Comparison of ENCODE assay signal across 30 mouse cellular contexts in the genomic region with DNA sequence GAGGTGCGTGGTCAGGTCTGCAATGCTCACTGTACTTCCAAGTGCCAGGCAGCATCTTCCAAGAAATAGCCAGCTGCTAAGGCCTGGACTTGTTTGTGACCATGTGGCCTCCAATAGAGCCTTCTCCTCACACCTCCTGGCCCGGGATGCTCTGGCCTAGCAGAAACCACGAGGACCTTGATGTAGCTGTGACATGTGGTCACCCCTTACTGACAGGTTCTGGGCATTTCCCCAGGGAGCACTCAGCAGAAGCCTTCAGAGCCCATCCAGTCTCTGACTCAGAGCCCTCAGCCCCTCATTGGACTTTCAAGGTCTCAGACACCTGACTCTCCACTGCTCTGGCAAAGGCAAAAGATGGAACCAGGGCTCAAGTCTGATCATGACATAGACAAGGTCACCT. TPM values are rescaled to one million over a fixed set of nuclear protein-coding genes. Genes with fewer than 3 reads are reported as not detected.
DNase-seq lines count a peak whose midpoint lies in the region; ATAC-seq and TF ChIP-seq lines count a peak whose summit lies in the region.
"Had no signal": no experiment of that assay in that cellular context is flagged by ENCODE, and none has a peak within 500 bp of the region (broad histone marks: within the 10 kb centered on the region; RNA-seq: fewer than 3 reads in every experiment).

No protein-coding gene starts in this region.

- peak; percentile 63 for DNase-seq in adrenal gland, adult 2 months
- DNase-seq in adrenal gland, postnatal 4 days (ENCODE audit: low spot score in 2 of 2): no peak
- DNase-seq in left cerebral cortex, adult 2 months (ENCODE audit: extremely low spot score in 1 of 2, low spot score in 2 of 2): no peak
- DNase-seq in left cerebral cortex, postnatal 10 days (ENCODE audit: extremely low spot score in 1 of 2, low spot score in 2 of 2): no peak
- peak; percentile 44 for DNase-seq in 3T3-L1 (ENCODE audit: low read depth, low spot score)
- DNase-seq in adrenal gland, postnatal 36 days: peak; percentile 56 to 62
- no peak for DNase-seq in hindbrain, postnatal 0 days (ENCODE audit: low spot score)
- DNase-seq: cerebellum, adult 8-10 months; gastrocnemius, postnatal 14 days; kidney, adult 11 months; kidney, postnatal 25 days; lung, embryonic 14.5 days; lung, postnatal 14 days; spleen, adult 18-20 months; thymus, adult 18-20 months; thymus, postnatal 25 days had no signal

- H3K4me3 ChIP-seq in left cerebral cortex, adult 2 months: no peak overlapping the region
- no peak overlapping the region for H3K4me3 ChIP-seq in hindbrain, postnatal 0 days (ENCODE audit: low read length)
- H3K4me3 ChIP-seq: forebrain, embryonic 13.5 days; heart, adult 2 months; heart, embryonic 12.5 days; kidney, embryonic 15.5 days; limb, embryonic 10.5 days; limb, embryonic 15.5 days; neural tube, embryonic 12.5 days had no signal

- no peaks in the 10 kb centered on the region for H3K4me1 ChIP-seq in hindbrain, postnatal 0 days (ENCODE audit: insufficient read depth, low read length)
- H3K4me1 ChIP-seq: kidney, embryonic 15.5 days; limb, embryonic 15.5 days had no signal

- H3K27ac ChIP-seq in left cerebral cortex, adult 2 months: peak overlapping the region; percentile 11; the same call in 1 of the 2 replicates
- H3K27ac ChIP-seq in hindbrain, postnatal 0 days: no peak overlapping the region
- H3K27ac ChIP-seq: forebrain, embryonic 13.5 days; heart, adult 2 months; hindbrain, embryonic 14.5 days; kidney, embryonic 15.5 days; limb, embryonic 10.5 days; limb, embryonic 15.5 days; neural tube, embryonic 12.5 days; stomach, postnatal 0 days had no signal

- peaks cover 6% of the 10 kb centered on the region; the same call in 1 of the 2 replicates for H3K36me3 ChIP-seq in hindbrain, postnatal 0 days (ENCODE audit: insufficient read depth, low read length)

- no peak for TF ChIP-seq CTCF in left cerebral cortex, adult 2 months (IDR thresholded peaks at IDR 0.05)
- TF ChIP-seq CTCF in hindbrain, postnatal 0 days (IDR thresholded peaks at IDR 0.05; ENCODE audit: low read depth): no peak

- 86% methylated on average over 3 of the region's 3 CpGs for WGBS in hindbrain, postnatal 0 days

- H3K9me3 ChIP-seq in hindbrain, postnatal 0 days (ENCODE audit: low read length): no peaks in the 10 kb centered on the region
- H3K9me3 ChIP-seq: forebrain, embryonic 13.5 days; heart, embryonic 12.5 days; kidney, embryonic 15.5 days; limb, embryonic 10.5 days; limb, embryonic 15.5 days; neural tube, embryonic 12.5 days had no signal

- H3K27me3 ChIP-seq in hindbrain, postnatal 0 days (ENCODE audit: insufficient read depth, low read length): no peaks in the 10 kb centered on the region
- H3K27me3 ChIP-seq: forebrain, embryonic 13.5 days; heart, embryonic 12.5 days; kidney, embryonic 15.5 days; limb, embryonic 15.5 days; neural tube, embryonic 12.5 days had no signal

- no peak overlapping the region for H3K4me2 ChIP-seq in hindbrain, postnatal 0 days (ENCODE audit: low read depth, low read length)
- H3K4me2 ChIP-seq: forebrain, embryonic 13.5 days; heart, embryonic 12.5 days; hindbrain, embryonic 14.5 days; kidney, embryonic 15.5 days; limb, embryonic 15.5 days; lung, embryonic 14.5 days; neural tube, embryonic 12.5 days had no signal

- no peak overlapping the region for H3K9ac ChIP-seq in hindbrain, postnatal 0 days (replicated peaks; ENCODE audit: low read length)
- H3K9ac ChIP-seq: forebrain, embryonic 13.5 days; heart, embryonic 12.5 days; hindbrain, embryonic 14.5 days; kidney, embryonic 15.5 days; limb, embryonic 15.5 days; lung, embryonic 14.5 days; neural tube, embryonic 12.5 days had no signal

- ATAC-seq in hindbrain, postnatal 0 days: no peak
- ATAC-seq: forebrain, embryonic 13.5 days; inflammation-experienced regulatory T-cells, adult 6 months; midbrain, embryonic 16.5 days had no signal

- intact Hi-C loops in left cerebral cortex, adult 2 months (cut with DNase I): no loop called here
- intact Hi-C loops in left cerebral cortex, postnatal 10 days (cut with DNase I): no loop called here

RNA-seq across cellular contexts. Expression of gene Opa3, which starts 16.9 kb away (rescaled TPM):
- total RNA-seq in adrenal gland, adult 2 months (2021): 10 to 100 TPM; 31.2 to 43.5 TPM
- polyA plus RNA-seq in adrenal gland, adult 2 months (2012; rRNA removed): 30.2 and 32.3 TPM in 2 replicates
- 10 to 100 TPM; 23.6 to 24.1 TPM for total RNA-seq in adrenal gland, postnatal 4 days (2021)
- 10 to 100 TPM; 42.7 to 46.8 TPM for total RNA-seq in left cerebral cortex, adult 2 months (2021)
- total RNA-seq in left cerebral cortex, postnatal 10 days (2021): 10 to 100 TPM; 36.6 to 38.0 TPM
- total RNA-seq in adrenal gland, postnatal 36 days (2021): 10 to 100 TPM; 31.7 to 37.4 TPM
- total RNA-seq in hindbrain, postnatal 0 days (2014; rRNA removed): 44.2 and 47.7 TPM in 2 replicates
- polyA plus RNA-seq in hindbrain, postnatal 0 days (2015; fragmentation: Nextera tagmentation; extraction: Ambion mirVana): 34.6 and 37.1 TPM in 2 replicates

RNA-seq across cellular contexts. Expression of gene Vasp, which starts 26.5 kb away (rescaled TPM):
- 10 to 100 TPM; 45.8 to 55.8 TPM for total RNA-seq in adrenal gland, adult 2 months (2021)
- 136 and 143 TPM in 2 replicates for polyA plus RNA-seq in adrenal gland, adult 2 months (2012; rRNA removed)
- 10 to 100 TPM; 83.7 to 89.3 TPM for total RNA-seq in adrenal gland, postnatal 4 days (2021)
- 10 to 100 TPM; 13.2 to 14.6 TPM for total RNA-seq in left cerebral cortex, adult 2 months (2021)
- total RNA-seq in left cerebral cortex, postnatal 10 days (2021): 10 to 100 TPM; 23.1 to 23.5 TPM
- 10 to 100 TPM; 45.4 to 55.0 TPM for total RNA-seq in adrenal gland, postnatal 36 days (2021)
- total RNA-seq in hindbrain, postnatal 0 days (2014; rRNA removed): 62.6 and 68.3 TPM in 2 replicates
- 35.5 and 37.0 TPM in 2 replicates for polyA plus RNA-seq in hindbrain, postnatal 0 days (2015; fragmentation: Nextera tagmentation; extraction: Ambion mirVana)

RNA-seq across cellular contexts. Expression of gene Gpr4, which starts 32.7 kb away (rescaled TPM):
- 10 to 100 TPM in 1 of 2 experiments, 1 to 10 TPM in 1; 6.4 to 11.8 TPM for total RNA-seq in adrenal gland, adult 2 months (2021)
- polyA plus RNA-seq in adrenal gland, adult 2 months (2012; rRNA removed): 20.4 and 23.8 TPM in 2 replicates
- 1 to 10 TPM; 4.5 to 4.8 TPM for total RNA-seq in adrenal gland, postnatal 4 days (2021)
- total RNA-seq in left cerebral cortex, adult 2 months (2021): 1 to 10 TPM; 2.4 to 3.8 TPM
- 1 to 10 TPM; 4.8 to 5.0 TPM for total RNA-seq in left cerebral cortex, postnatal 10 days (2021)
- total RNA-seq in adrenal gland, postnatal 36 days (2021): 10 to 100 TPM in 1 of 2 experiments, 1 to 10 TPM in 1; 5.9 to 12.9 TPM
- 3.8 and 4.5 TPM in 2 replicates for total RNA-seq in hindbrain, postnatal 0 days (2014; rRNA removed)
- 4.1 and 4.4 TPM in 2 replicates for polyA plus RNA-seq in hindbrain, postnatal 0 days (2015; fragmentation: Nextera tagmentation; extraction: Ambion mirVana)

RNA-seq across cellular contexts. Expression of gene Ppm1n, which starts 34.8 kb away (rescaled TPM):
- not detected for total RNA-seq in adrenal gland, adult 2 months (2021)
- 0.09 and 0.68 TPM in 2 replicates for polyA plus RNA-seq in adrenal gland, adult 2 months (2012; rRNA removed)
- under 1 TPM in 1 of 2 experiments, not detected in 1; 0.39 TPM for total RNA-seq in adrenal gland, postnatal 4 days (2021)
- total RNA-seq in left cerebral cortex, adult 2 months (2021): not detected
- total RNA-seq in left cerebral cortex, postnatal 10 days (2021): under 1 TPM; 0.34 to 0.49 TPM
- total RNA-seq in adrenal gland, postnatal 36 days (2021): not detected
- 2.1 and 2.9 TPM in 2 replicates for total RNA-seq in hindbrain, postnatal 0 days (2014; rRNA removed)
- 2.0 and 2.5 TPM in 2 replicates for polyA plus RNA-seq in hindbrain, postnatal 0 days (2015; fragmentation: Nextera tagmentation; extraction: Ambion mirVana)
- total RNA-seq: gastrocnemius, postnatal 14 days; hematopoietic stem cell, adult 5-6 weeks; layer of hippocampus, postnatal 25 days had no signal
- polyA plus RNA-seq: embryonic facial prominence, embryonic 11.5 days; heart, embryonic 12.5 days; lung, embryonic 14.5 days; neural tube, embryonic 12.5 days had no signal

RNA-seq across cellular contexts. Expression of gene Rtn2, which starts 37.3 kb away (rescaled TPM):
- total RNA-seq in adrenal gland, adult 2 months (2021): 1 to 10 TPM; 4.2 to 7.4 TPM
- 14.6 and 19.4 TPM in 2 replicates for polyA plus RNA-seq in adrenal gland, adult 2 months (2012; rRNA removed)
- total RNA-seq in adrenal gland, postnatal 4 days (2021): 10 to 100 TPM; 19.3 to 28.8 TPM
- 100 to 1,000 TPM; 110 to 122 TPM for total RNA-seq in left cerebral cortex, adult 2 months (2021)
- 100 to 1,000 TPM; 145 to 151 TPM for total RNA-seq in left cerebral cortex, postnatal 10 days (2021)
- total RNA-seq in adrenal gland, postnatal 36 days (2021): 1 to 10 TPM; 4.6 to 5.1 TPM
- total RNA-seq in hindbrain, postnatal 0 days (2014; rRNA removed): 151 and 155 TPM in 2 replicates
- polyA plus RNA-seq in hindbrain, postnatal 0 days (2015; fragmentation: Nextera tagmentation; extraction: Ambion mirVana): 98.4 and 101 TPM in 2 replicates
- total RNA-seq: hematopoietic stem cell, adult 5-6 weeks had no signal
- polyA plus RNA-seq: inflammation-experienced regulatory T-cells, adult 6 months had no signal

Comparison
In these comparisons a context has a peak if more than half of its experiments do, and no peak if none do; other contexts are left out.
1. DNase-seq: peak in adrenal gland, adult 2 months (single experiment), 3T3-L1 (single experiment) and adrenal gland, postnatal 36 days (2 of 2); none in adrenal gland, postnatal 4 days (0 of 2), left cerebral cortex, adult 2 months (0 of 2), left cerebral cortex, postnatal 10 days (0 of 2) and hindbrain, postnatal 0 days (single experiment).